Mouse (Mus musculus): ENCODE data around the gene Smc3. TPM values are rescaled to one million over a fixed set of nuclear protein-coding genes. Genes with fewer than 3 reads are reported as not detected.

Smc3 gene
- total RNA-seq, 2 experiments from 2014 or later: 37.6 to 39.3 TPM

- TF ChIP-seq CTCF (IDR thresholded peaks at IDR 0.05): no peak
- intact Hi-C loops (cut with DNase I): no loop called here
- Histone ChIP-seq H3K27ac (no peak overlapping the region), H3K4me3 (no peak overlapping the region)
- DNase-seq (ENCODE audit: extremely low spot score in 1 of 2, low spot score in 2 of 2): no peak
Measured at GRCm38 (mm10) chr19:53679194-53679593, 79.0 kb downstream of the Smc3 start.

GRCm38 (mm10) chr19:53679981-53680380 lies 79.8 kb downstream of the Smc3 start:
- intact Hi-C loops (cut with DNase I): no loop called here
- no peak for TF ChIP-seq CTCF (IDR thresholded peaks at IDR 0.05)
- no peak for DNase-seq (ENCODE audit: extremely low spot score in 1 of 2, low spot score in 2 of 2)
- Histone ChIP-seq H3K4me3 (no peak overlapping the region), H3K27ac (no peak overlapping the region)

- no peak overlapping the region for H3K27ac ChIP-seq
- DNase-seq (ENCODE audit: extremely low spot score in 1 of 2, low spot score in 2 of 2): no peak
- no peak for TF ChIP-seq CTCF (IDR thresholded peaks at IDR 0.05)
- H3K4me3 ChIP-seq: no peak overlapping the region
- intact Hi-C loops (cut with DNase I): no loop called here
Measured at GRCm38 (mm10) chr19:53682427-53682826, 82.2 kb downstream of the Smc3 start.

- no peak for DNase-seq (ENCODE audit: extremely low spot score in 1 of 2, low spot score in 2 of 2)
- no peak for TF ChIP-seq CTCF (IDR thresholded peaks at IDR 0.05)
- H3K4me3 ChIP-seq: no peak overlapping the region
- intact Hi-C loops (cut with DNase I): no loop called here
- H3K27ac ChIP-seq: no peak overlapping the region
Measured at GRCm38 (mm10) chr19:53687592-53687991, 87.4 kb downstream of the Smc3 start.

GRCm38 (mm10) chr19:53690816-53691215 lies 90.6 kb downstream of the Smc3 start:
- DNase-seq (ENCODE audit: extremely low spot score in 1 of 2, low spot score in 2 of 2): no peak
- Histone ChIP-seq H3K27ac (no peak overlapping the region), H3K4me3 (no peak overlapping the region)
- TF ChIP-seq CTCF (IDR thresholded peaks at IDR 0.05): peak; percentile 2
- intact Hi-C loops (cut with DNase I): no loop called here

GRCm38 (mm10) chr19:53694020-53694419 lies 93.8 kb downstream of the Smc3 start:
- H3K27ac ChIP-seq: no peak overlapping the region
- DNase-seq (ENCODE audit: extremely low spot score in 1 of 2, low spot score in 2 of 2): no peak
- TF ChIP-seq CTCF (IDR thresholded peaks at IDR 0.05): no peak
- H3K4me3 ChIP-seq: no peak overlapping the region
- intact Hi-C loops (cut with DNase I): no loop called here

Other genes with a start within 250 kb of the Smc3 start
- gene Gm10197, start 228.6 kb upstream of the Smc3 start, total RNA-seq (2021): not detected
- 10 to 100 TPM; 35.1 to 35.8 TPM for gene Smndc1, start 209.8 kb upstream of the Smc3 start, total RNA-seq (2021)
- 10 to 100 TPM; 16.7 to 26.9 TPM for gene Dusp5, start 71.3 kb upstream of the Smc3 start, total RNA-seq (2021)
- 10 to 100 TPM; 45.3 to 50.5 TPM for gene Nutf2-ps1, start 11.3 kb upstream of the Smc3 start, total RNA-seq (2021)
- gene Rbm20, start 76.9 kb downstream of the Smc3 start, total RNA-seq (2021): 1 to 10 TPM; 4.0 to 5.8 TPM

Data from left cerebral cortex, adult 2 months (tissue).